Mouse (Mus musculus) G1E (cell line): ENCODE data around the gene Plbd2. TPM values are rescaled to one million over a fixed set of nuclear protein-coding genes. Genes with fewer than 3 reads are reported as not detected.

ENCODE experiments used
- ATAC-seq: 2 replicates; pipeline ENCODE4 v1.8.0; 2016; ENCODE audit warnings: mild to moderate bottlenecking; ENCODE audit not compliant: insufficient number of reproducible peaks, poor library complexity, low FRiP score, severe bottlenecking; ENCODE audit errors: extremely low read depth
- DNase-seq: peaks from one replicate; pipeline ENCODE4 v3.0.0; 2012; ENCODE audit warnings: low spot score
- H3K27me3 ChIP-seq: 2 replicates; pipeline ENCODE4 v1.6.1; 2012; ENCODE audit warnings: mild to moderate bottlenecking, low read length, inconsistent platforms; ENCODE audit not compliant: insufficient read depth
- H3K36me3 ChIP-seq: replicated peaks from 2 replicates; pipeline ENCODE3; 2012; ENCODE audit warnings: mild to moderate bottlenecking, inconsistent platforms
- H3K4me1 ChIP-seq: 2 replicates; pipeline ENCODE4 v1.6.1; 2012; ENCODE audit warnings: low read depth, low read length, inconsistent platforms, mixed read lengths; ENCODE audit not compliant: insufficient read depth
- H3K4me3 ChIP-seq: 2 replicates; pipeline ENCODE4 v1.5.1; 2012; ENCODE audit warnings: low read depth, mild to moderate bottlenecking, inconsistent platforms, low read length, moderate library complexity, mixed read lengths
- H3K9me3 ChIP-seq: replicated peaks from 2 replicates; pipeline ENCODE4 v1.6.1; 2012; ENCODE audit warnings: inconsistent platforms
- CTCF ChIP-seq: IDR thresholded peaks from 2 replicates; pipeline ENCODE4 v1.5.1; 2012; ENCODE audit warnings: low read depth, low read length, inconsistent platforms, mixed read lengths
- GATA1 ChIP-seq: IDR thresholded peaks from 2 replicates; pipeline ENCODE4 v1.6.1; 2012; ENCODE audit warnings: borderline replicate concordance, low read length, inconsistent platforms, mixed read lengths
- GATA2 ChIP-seq: IDR thresholded peaks from 2 replicates; pipeline ENCODE4 v1.6.1; 2012; ENCODE audit warnings: low read depth, low read length, inconsistent platforms, borderline replicate concordance
- POLR2AphosphoS5 ChIP-seq: IDR thresholded peaks from 2 replicates; pipeline ENCODE4 v1.6.1; 2012; ENCODE audit warnings: low read depth, low read length, inconsistent platforms; ENCODE audit not compliant: insufficient replicate concordance
- TAL1 ChIP-seq: conservative IDR thresholded peaks from 2 replicates; pipeline ENCODE4 v1.6.1; 2012; ENCODE audit warnings: low read depth, low read length, inconsistent platforms, mixed read lengths
- polyA plus RNA-seq: library from polyadenylated mRNA; stranded (reverse); fragments of >175 nt; gene quantifications from 2 replicates; pipeline ENCODE4 v1.2.3, GENCODE M21; 2012
- total RNA-seq, 2 experiments: library from RNA; stranded (forward) in 1 of 2; stranded (reverse) in 1 of 2; fragments of 200-1000 nt in 1 of 2; fragments of >200 nt in 1 of 2; fragmentation: Nextera tagmentation in 1 of 2; gene quantifications; 2 replicates each; pipeline ENCODE4 v1.2.3; 2014 to 2017

Gene Plbd2
- total and polyA plus RNA-seq, 3 experiments: 8.7 to 26.1 (median 13.2) TPM

GRCm38 (mm10) chr5:120438469-120438868 is 65.0 kb downstream of the Plbd2 start:
- H3K4me3 ChIP-seq: no peak overlapping the region
- H3K27me3 ChIP-seq: peaks cover 55% of the 10 kb centered on the region
- no peak for ATAC-seq
- TF ChIP-seq CTCF (no peak), GATA2 (no peak), POLR2AphosphoS5 (no peak), GATA1 (no peak), TAL1 (no peak)
- peaks cover 12% of the 10 kb centered on the region for H3K9me3 ChIP-seq
- no peaks in the 10 kb centered on the region for H3K36me3 ChIP-seq
- no peak for DNase-seq
- no peaks in the 10 kb centered on the region for H3K4me1 ChIP-seq

DNA sequence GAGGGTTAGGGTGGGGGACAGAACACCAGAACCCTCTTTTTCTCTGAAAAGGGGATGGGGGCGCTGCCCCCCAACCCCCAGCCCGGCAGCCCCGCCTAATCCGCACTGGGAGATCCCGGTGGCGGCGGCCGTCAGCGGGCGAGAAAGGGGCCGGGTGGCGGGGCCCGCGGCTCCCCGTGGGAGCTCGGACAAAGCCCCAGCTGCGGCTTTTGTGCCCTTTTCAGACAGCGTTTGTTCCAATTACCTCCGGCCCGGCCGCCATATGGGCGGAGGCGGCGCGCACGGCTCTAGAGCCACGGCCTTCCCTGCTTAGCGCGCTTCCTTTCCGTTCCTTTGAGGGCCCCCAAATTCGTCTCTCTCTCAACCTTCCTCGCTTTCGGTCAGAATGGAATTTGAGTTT is 65.4 kb downstream of the Plbd2 start:
- H3K27me3 ChIP-seq: peaks cover 54% of the 10 kb centered on the region
- ATAC-seq (no peak), DNase-seq (no peak)
- no peak for TF ChIP-seq CTCF
- no peak for TF ChIP-seq GATA2
- no peak for TF ChIP-seq TAL1
- peaks cover 12% of the 10 kb centered on the region for H3K9me3 ChIP-seq
- H3K36me3 ChIP-seq: no peaks in the 10 kb centered on the region
- no peak overlapping the region for H3K4me3 ChIP-seq
- H3K4me1 ChIP-seq: no peaks in the 10 kb centered on the region

DNA sequence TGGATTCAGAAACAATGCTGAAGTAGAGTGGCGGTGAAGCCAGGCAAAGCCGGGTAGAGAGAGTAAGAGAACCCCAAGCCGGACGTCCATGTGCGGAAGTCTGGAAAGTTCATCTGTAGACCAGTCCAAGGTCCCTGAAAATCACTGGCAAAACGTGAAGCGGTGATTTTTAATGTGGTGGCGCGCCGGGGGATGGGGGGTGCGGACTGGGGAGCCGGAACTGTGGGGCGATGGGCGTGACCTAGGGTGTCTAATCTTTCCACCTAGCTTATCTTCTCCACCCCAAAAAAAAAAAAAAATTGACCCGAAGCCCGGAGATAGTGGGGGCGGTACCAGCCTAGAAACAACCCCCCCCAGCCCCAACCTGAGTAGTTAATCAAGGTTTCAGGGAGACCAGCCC is 65.9 kb downstream of the Plbd2 start:
- peaks cover 56% of the 10 kb centered on the region for H3K27me3 ChIP-seq
- no peaks in the 10 kb centered on the region for H3K36me3 ChIP-seq
- no peak overlapping the region for H3K4me3 ChIP-seq
- DNase-seq: no peak
- H3K4me1 ChIP-seq: no peaks in the 10 kb centered on the region
- TF ChIP-seq GATA1: no peak
- no peak for TF ChIP-seq CTCF
- no peak for TF ChIP-seq TAL1
- no peak for TF ChIP-seq POLR2AphosphoS5
- TF ChIP-seq GATA2: no peak
- no peak for ATAC-seq
- H3K9me3 ChIP-seq: peaks cover 12% of the 10 kb centered on the region

GRCm38 (mm10) chr5:120436885-120437495 is 66.4 kb downstream of the Plbd2 start:
- ATAC-seq: no peak

DNA sequence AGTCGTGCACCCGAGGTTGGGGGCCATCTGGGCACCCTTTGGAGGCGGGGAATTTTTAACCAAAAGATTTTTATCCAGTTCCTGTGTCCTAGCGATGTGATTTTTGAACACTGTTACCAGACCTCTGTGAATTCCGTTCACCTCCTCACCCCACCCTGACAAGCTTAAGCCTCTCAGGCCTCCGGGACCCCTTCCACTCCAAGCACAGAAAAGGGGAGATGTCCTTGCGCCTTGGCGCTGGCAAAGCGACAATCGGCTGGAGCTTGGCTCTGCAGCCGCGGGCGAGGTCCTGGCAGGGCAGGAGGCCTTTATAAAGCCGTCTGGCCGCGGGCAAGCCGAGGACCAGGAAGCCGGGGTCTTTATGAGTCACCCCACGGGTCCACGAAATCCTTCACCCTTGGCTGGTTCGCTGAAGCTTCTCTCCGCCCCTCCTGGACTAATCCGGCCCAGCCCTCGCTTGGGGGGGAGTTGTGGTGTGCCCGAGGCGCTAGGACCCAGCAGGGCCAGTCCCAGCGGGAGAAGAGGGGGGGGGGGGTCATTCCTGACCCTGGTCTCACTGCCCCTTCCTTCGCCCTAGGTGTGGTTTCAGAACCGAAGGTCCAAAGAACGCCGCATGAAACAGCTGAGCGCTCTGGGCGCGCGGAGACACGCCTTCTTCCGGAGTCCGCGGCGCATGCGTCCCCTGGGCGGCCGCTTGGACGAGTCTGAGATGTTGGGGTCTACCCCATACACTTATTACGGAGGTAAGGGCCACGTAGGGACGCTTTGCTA is 67.5 kb downstream of the Plbd2 start:
- no peak for TF ChIP-seq GATA2
- TF ChIP-seq CTCF: no peak
- TF ChIP-seq TAL1: no peak
- no peak for TF ChIP-seq POLR2AphosphoS5
- no peak for TF ChIP-seq GATA1
- Histone ChIP-seq H3K27me3 (peaks cover 72% of the 10 kb centered on the region), H3K4me3 (no peak overlapping the region), H3K36me3 (no peaks in the 10 kb centered on the region), H3K9me3 (peaks cover 12% of the 10 kb centered on the region), H3K4me1 (no peaks in the 10 kb centered on the region)
- no peak for DNase-seq
- no peak for ATAC-seq

More at GRCm38 (mm10) chr5:120436885-120437495, 66.4 kb downstream of the Plbd2 start:
- peaks cover 61% of the 10 kb centered on the region for H3K27me3 ChIP-seq
- H3K36me3 ChIP-seq: no peaks in the 10 kb centered on the region
- DNase-seq: no peak
- no peaks in the 10 kb centered on the region for H3K4me1 ChIP-seq
- no peak overlapping the region for H3K4me3 ChIP-seq
- peaks cover 12% of the 10 kb centered on the region for H3K9me3 ChIP-seq
- no peak for TF ChIP-seq POLR2AphosphoS5
- TF ChIP-seq GATA2: no peak
- no peak for TF ChIP-seq GATA1
- TF ChIP-seq TAL1: no peak
- TF ChIP-seq CTCF: no peak

GRCm38 (mm10) chr5:120435006-120435681 is 68.3 kb downstream of the Plbd2 start:
- ATAC-seq (no peak), DNase-seq (no peak)
- no peak overlapping the region for H3K4me3 ChIP-seq
- H3K27me3 ChIP-seq: peaks cover 74% of the 10 kb centered on the region
- peaks cover 12% of the 10 kb centered on the region for H3K9me3 ChIP-seq
- no peak for TF ChIP-seq GATA1
- no peak for TF ChIP-seq CTCF
- TF ChIP-seq GATA2: no peak
- TF ChIP-seq POLR2AphosphoS5: no peak
- no peak for TF ChIP-seq TAL1
- H3K36me3 ChIP-seq: no peaks in the 10 kb centered on the region
- H3K4me1 ChIP-seq: no peaks in the 10 kb centered on the region
